ENCODE assay signal across 15 mouse cellular contexts in genomic region chr3:99292531-99292931, GRCm38 (mm10). TPM values are rescaled to one million over a fixed set of nuclear protein-coding genes. Genes with fewer than 3 reads are reported as not detected.
DNase-seq lines count a peak whose midpoint lies in the region.
"Had no signal": no experiment of that assay in that cellular context is flagged by ENCODE, and none has a peak within 500 bp of the region (broad histone marks: within the 10 kb centered on the region; RNA-seq: fewer than 3 reads in every experiment).

No protein-coding gene starts in this region.

- no peak overlapping the region for H3K27ac ChIP-seq in limb, embryonic 10.5 days
- H3K27ac ChIP-seq: hindbrain, postnatal 0 days; liver, embryonic 13.5 days; neural tube, embryonic 13.5 days; stomach, embryonic 15.5 days had no signal

- 77% methylated on average over 3 of the region's 3 CpGs for WGBS in limb, embryonic 10.5 days

- peaks cover 82% of the 10 kb centered on the region for H3K36me3 ChIP-seq in limb, embryonic 10.5 days
- H3K36me3 ChIP-seq: liver, embryonic 13.5 days; neural tube, embryonic 13.5 days; stomach, embryonic 15.5 days had no signal

- no peaks in the 10 kb centered on the region for H3K9me3 ChIP-seq in limb, embryonic 10.5 days (replicated peaks)
- H3K9me3 ChIP-seq: liver, embryonic 13.5 days; neural tube, embryonic 13.5 days; stomach, embryonic 15.5 days had no signal

- peak; percentile 71 for DNase-seq in right cerebral cortex, adult 18-20 months
- DNase-seq in right cerebral cortex, postnatal 4 days = no peak
- DNase-seq in gastrocnemius, postnatal 25 days = peak; percentile 75
- peak; percentile 14 for DNase-seq in limb, embryonic 10.5 days (ENCODE audit: low spot score)
- DNase-seq in embryo, embryonic 10.5 days (ENCODE audit: low spot score) = no peak
- no peak for DNase-seq in lung, postnatal 36 days
- no peak for DNase-seq in thymus, adult 18-20 months
- DNase-seq: adrenal gland, postnatal 36 days; cerebellum, postnatal 10 days; liver, embryonic 13.5 days; midbrain, embryonic 14.5 days had no signal

- no peak overlapping the region for H3K4me3 ChIP-seq in limb, embryonic 10.5 days
- H3K4me3 ChIP-seq: liver, embryonic 13.5 days; neural tube, embryonic 13.5 days; stomach, embryonic 15.5 days had no signal

- no peaks in the 10 kb centered on the region for H3K27me3 ChIP-seq in limb, embryonic 10.5 days (ENCODE audit: low read depth, poor library complexity, severe bottlenecking)
- H3K27me3 ChIP-seq: liver, embryonic 13.5 days; neural tube, embryonic 13.5 days; stomach, embryonic 15.5 days had no signal

- H3K4me1 ChIP-seq in limb, embryonic 10.5 days = peaks cover 15% of the 10 kb centered on the region; the same call in 1 of the 2 replicates
- H3K4me1 ChIP-seq: liver, embryonic 13.5 days; neural tube, embryonic 13.5 days; stomach, embryonic 15.5 days had no signal

RNA-seq across cellular contexts. Expression of gene Tbx15, which starts 52.4 kb away (rescaled TPM):
- 100 to 1,000 TPM; 104 to 122 TPM for total RNA-seq in gastrocnemius, postnatal 25 days (2021)
- polyA plus RNA-seq in limb, embryonic 10.5 days (2016; fragmentation: Nextera tagmentation; extraction: Ambion mirVana) = 25.8 and 41.2 TPM in 2 replicates
- polyA plus RNA-seq: large intestine, adult 2 months had no signal

Comparison
In these comparisons a context has a peak if more than half of its experiments do, and no peak if none do; other contexts are left out.
1. DNase-seq: peak in right cerebral cortex, adult 18-20 months (single experiment), gastrocnemius, postnatal 25 days (single experiment) and limb, embryonic 10.5 days (single experiment); none in right cerebral cortex, postnatal 4 days (single experiment), embryo, embryonic 10.5 days (single experiment), lung, postnatal 36 days (single experiment) and thymus, adult 18-20 months (0 of 2).